Mouse (Mus musculus) midbrain, embryonic 11.5 days (tissue): ENCODE measurements around the gene Uba5. TPM values are rescaled to one million over a fixed set of nuclear protein-coding genes. Genes with fewer than 3 reads are reported as not detected.

Source experiments
- ATAC-seq: fragments of 200-750 bp; cut with Nextera tagmentation; 2 replicates; pipeline ENCODE4 v1.8.0; 2017; ENCODE audit warnings: moderate TSS enrichment, moderate library complexity; ENCODE audit not compliant: low FRiP score
- DNase-seq: peaks from one replicate; pipeline ENCODE4 v3.0.0; 2015; ENCODE audit warnings: low spot score; ENCODE audit errors: missing footprints
- H3K27ac ChIP-seq: fragments of 300-500 bp; sonication (generic); 2 replicates; pipeline ENCODE4 v1.5.1; 2014; ENCODE audit warnings: low read depth, low read length
- H3K27me3 ChIP-seq: fragments of 300-500 bp; sonication (generic); 2 replicates; pipeline ENCODE4 v1.6.1; 2014; ENCODE audit warnings: mild to moderate bottlenecking, low read length, moderate library complexity, mixed read lengths; ENCODE audit not compliant: control insufficient read depth, insufficient read depth
- H3K36me3 ChIP-seq: fragments of 300-500 bp; sonication (generic); 2 replicates; pipeline ENCODE4 v1.6.1; 2014; ENCODE audit warnings: mild to moderate bottlenecking, low read length, moderate library complexity, mixed read lengths; ENCODE audit not compliant: control insufficient read depth, insufficient read depth
- H3K4me1 ChIP-seq: fragments of 300-500 bp; sonication (generic); 2 replicates; pipeline ENCODE4 v1.6.1; 2014; ENCODE audit warnings: low read length; ENCODE audit not compliant: control insufficient read depth, insufficient read depth
- H3K4me2 ChIP-seq: fragments of 300-500 bp; sonication (generic); 2 replicates; pipeline ENCODE4 v1.6.1; 2014; ENCODE audit warnings: mild to moderate bottlenecking, moderate library complexity
- H3K4me3 ChIP-seq: fragments of 300-500 bp; sonication (generic); 2 replicates; pipeline ENCODE4 v1.5.1; 2014; ENCODE audit warnings: low read depth, low read length
- H3K9ac ChIP-seq: fragments of 300-500 bp; sonication (generic); 2 replicates; pipeline ENCODE4 v1.6.1; 2014; ENCODE audit warnings: low read length
- H3K9me3 ChIP-seq: fragments of 300-500 bp; sonication (generic); 2 replicates; pipeline ENCODE4 v1.6.1; 2016; ENCODE audit warnings: low read length; ENCODE audit not compliant: control insufficient read depth
- WGBS: fragments of 180-500 bp; shearing (Covaris S2); extraction: QIAGEN DNeasy Blood & Tissue Kit; methylation state at CpG from one replicate; pipeline ENCODE4 v1.1.7; 2014; 5-methylcytosine and 5-hydroxymethylcytosine counted together
- polyA plus RNA-seq: library from polyadenylated mRNA; unstranded; fragments of >200 nt; fragmentation: Nextera tagmentation; extraction: Ambion mirVana; gene quantifications from 2 replicates; pipeline ENCODE4 v1.2.1, GENCODE M21; 2014

Uba5 gene
- polyA plus RNA-seq, 1 experiment from 2014 or later: 62.5 TPM

DNA sequence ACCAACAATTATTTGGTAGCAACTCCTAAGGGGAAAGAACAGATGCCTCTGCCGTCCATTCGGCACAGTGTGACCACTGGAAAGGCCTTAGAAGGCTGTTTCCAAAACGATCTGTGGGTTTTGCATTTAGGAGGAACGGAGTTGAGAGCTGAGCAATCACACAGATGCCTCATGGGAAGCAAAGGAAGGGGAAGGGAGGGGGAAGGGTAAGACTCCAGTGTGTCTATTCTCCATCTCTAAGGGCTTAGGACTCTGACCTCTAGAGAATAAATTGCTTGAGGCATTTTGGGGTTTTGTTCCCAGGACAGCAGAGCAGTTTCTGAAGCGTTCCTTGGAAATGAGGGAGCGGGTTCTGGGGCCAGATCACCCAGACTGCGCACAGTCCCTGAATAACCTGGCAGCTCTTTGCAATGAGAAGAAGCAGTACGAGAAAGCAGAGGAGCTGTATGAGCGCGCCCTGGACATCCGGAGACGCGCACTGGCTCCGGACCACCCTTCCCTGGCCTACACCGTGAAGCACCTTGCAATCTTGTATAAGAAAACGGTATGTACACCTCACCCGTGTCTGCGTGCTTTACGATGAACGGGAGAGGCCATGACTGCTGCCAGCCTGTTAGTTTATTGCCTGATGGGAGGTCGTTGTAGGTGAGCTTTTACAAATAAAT, 23.8 kb downstream of the Uba5 start:
- no peak overlapping the region for H3K27ac ChIP-seq
- DNase-seq: no peak
- 89% methylated on average over 21 of the region's 21 CpGs for WGBS
- H3K9ac ChIP-seq: no peak overlapping the region
- H3K4me1 ChIP-seq: no peaks in the 10 kb centered on the region
- H3K27me3 ChIP-seq: no peaks in the 10 kb centered on the region
- no peak overlapping the region for H3K4me3 ChIP-seq
- H3K9me3 ChIP-seq: no peaks in the 10 kb centered on the region
- H3K4me2 ChIP-seq: no peak overlapping the region
- ATAC-seq: no peak
- H3K36me3 ChIP-seq: no peaks in the 10 kb centered on the region

DNA sequence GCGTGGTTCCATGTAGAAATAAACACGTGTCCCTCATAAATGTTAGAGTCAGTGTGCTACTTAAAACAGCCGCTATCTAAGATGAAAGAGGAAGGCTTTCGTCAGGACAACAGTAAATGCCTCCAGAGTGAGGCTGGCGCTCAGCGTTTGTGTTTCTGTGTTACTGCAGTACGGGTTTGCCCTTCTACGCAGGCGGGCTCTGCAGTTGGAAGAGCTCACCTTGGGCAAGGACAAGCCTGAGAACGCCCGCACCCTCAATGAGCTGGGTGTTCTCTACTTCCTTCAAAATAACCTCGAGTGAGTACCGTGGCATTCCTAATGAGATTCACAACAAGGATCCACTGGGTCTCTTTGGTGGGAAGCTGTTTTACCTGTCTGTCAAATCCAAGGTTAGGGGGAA, 24.7 kb downstream of the Uba5 start:
- no peaks in the 10 kb centered on the region for H3K9me3 ChIP-seq
- H3K9ac ChIP-seq: no peak overlapping the region
- ATAC-seq (no peak), DNase-seq (no peak)
- no peaks in the 10 kb centered on the region for H3K4me1 ChIP-seq
- H3K4me2 ChIP-seq: no peak overlapping the region
- H3K27ac ChIP-seq: no peak overlapping the region
- 92% methylated on average over 13 of the region's 13 CpGs for WGBS
- H3K36me3 ChIP-seq: no peaks in the 10 kb centered on the region
- no peaks in the 10 kb centered on the region for H3K27me3 ChIP-seq
- no peak overlapping the region for H3K4me3 ChIP-seq

DNA sequence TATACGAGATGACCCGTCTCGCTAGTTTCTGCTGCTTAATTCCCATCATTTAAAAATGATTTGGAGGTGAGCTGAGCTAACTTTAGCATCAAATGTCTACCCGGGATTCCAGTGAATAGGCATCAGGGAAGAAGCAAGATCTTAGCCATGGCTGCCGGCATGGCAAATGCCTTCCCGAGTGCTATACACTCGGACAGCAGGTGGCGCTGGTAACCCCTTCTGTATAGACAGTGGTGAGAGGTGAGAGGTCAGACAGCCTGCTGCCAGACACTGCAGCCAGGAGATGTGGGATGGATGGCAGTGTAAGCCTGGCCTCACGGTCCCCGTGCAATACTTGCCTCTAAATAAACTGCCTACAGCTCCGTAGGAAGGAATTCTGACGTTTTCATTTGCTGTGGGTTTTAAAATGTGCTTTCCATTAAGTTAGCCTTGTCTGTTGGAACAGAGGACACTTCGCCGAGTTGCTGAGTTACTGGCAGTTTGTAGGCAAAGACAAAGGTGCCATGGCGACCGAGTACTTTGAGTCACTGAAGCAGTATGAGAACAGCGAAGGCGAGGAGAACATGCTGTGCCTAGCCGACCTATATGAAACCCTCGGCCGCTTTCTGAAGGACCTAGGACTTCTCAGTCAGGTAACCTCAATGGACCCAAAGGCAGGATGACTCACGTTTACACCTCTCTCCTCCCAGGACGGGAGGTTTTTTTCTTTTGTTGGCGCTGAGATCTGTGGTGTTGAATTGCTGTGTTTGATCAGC, 27.5 kb downstream of the Uba5 start:
- no peaks in the 10 kb centered on the region for H3K9me3 ChIP-seq
- no peak overlapping the region for H3K4me3 ChIP-seq
- H3K27ac ChIP-seq: no peak overlapping the region
- no peak overlapping the region for H3K4me2 ChIP-seq
- H3K4me1 ChIP-seq: no peaks in the 10 kb centered on the region
- DNase-seq (peak; percentile 95), ATAC-seq (peak; percentile 79)
- 46% methylated on average over 24 of the region's 24 CpGs for WGBS
- no peak overlapping the region for H3K9ac ChIP-seq
- H3K27me3 ChIP-seq: no peaks in the 10 kb centered on the region
- no peaks in the 10 kb centered on the region for H3K36me3 ChIP-seq

DNA sequence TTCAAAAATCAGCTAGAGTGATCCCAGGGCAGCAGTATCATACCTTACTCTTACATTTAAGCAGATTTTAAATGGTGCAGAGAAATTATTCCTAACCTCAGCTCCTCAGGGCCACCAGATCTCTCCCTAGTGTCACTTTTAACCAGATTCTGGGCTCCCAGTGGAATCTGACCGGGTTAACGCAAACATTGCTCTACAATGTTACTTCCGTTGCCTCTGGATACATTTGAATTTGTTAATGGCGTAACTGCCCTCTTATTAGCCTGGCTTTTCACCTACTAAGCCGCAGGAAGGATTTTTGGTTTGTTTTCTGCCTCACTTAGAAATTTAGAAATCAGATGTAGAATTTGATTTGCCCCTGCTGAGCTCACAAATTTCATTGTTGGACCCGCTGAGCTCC, 28.2 kb downstream of the Uba5 start:
- ATAC-seq (no peak), DNase-seq (no peak)
- no peaks in the 10 kb centered on the region for H3K36me3 ChIP-seq
- H3K9ac ChIP-seq: no peak overlapping the region
- H3K27ac ChIP-seq: no peak overlapping the region
- H3K27me3 ChIP-seq: no peaks in the 10 kb centered on the region
- H3K9me3 ChIP-seq: no peaks in the 10 kb centered on the region
- whole genome bisulfite sequencing: 77% methylated on average over 6 of the region's 6 CpGs
- H3K4me1 ChIP-seq: no peaks in the 10 kb centered on the region
- H3K4me3 ChIP-seq: no peak overlapping the region
- H3K4me2 ChIP-seq: no peak overlapping the region

DNA sequence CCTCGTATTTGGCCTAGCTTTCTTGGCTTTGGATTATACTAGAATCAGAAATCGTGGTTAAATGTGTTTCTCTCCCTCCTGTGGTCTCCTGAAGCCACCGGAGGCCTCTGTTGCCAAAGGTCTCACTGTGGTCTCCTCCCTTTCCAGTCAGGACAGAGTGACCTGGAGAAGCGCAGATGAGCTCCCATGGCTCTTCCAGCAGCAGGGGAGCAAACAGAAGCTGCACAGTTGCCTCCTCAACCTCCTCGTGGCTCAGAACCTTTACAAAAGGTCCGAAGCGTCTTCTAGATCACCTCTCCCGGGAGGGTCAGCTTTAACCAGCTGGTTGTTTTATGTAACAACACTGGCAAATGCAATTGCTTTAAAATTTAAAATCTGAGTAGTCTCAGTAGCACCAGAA, 28.7 kb downstream of the Uba5 start:
- Histone ChIP-seq H3K36me3 (no peaks in the 10 kb centered on the region), H3K27me3 (no peaks in the 10 kb centered on the region), H3K4me2 (no peak overlapping the region), H3K4me1 (no peaks in the 10 kb centered on the region), H3K4me3 (no peak overlapping the region), H3K27ac (no peak overlapping the region), H3K9ac (no peak overlapping the region), H3K9me3 (no peaks in the 10 kb centered on the region)
- DNase-seq (no peak), ATAC-seq (no peak)
- WGBS: 76% methylated on average over 8 of the region's 8 CpGs

DNA sequence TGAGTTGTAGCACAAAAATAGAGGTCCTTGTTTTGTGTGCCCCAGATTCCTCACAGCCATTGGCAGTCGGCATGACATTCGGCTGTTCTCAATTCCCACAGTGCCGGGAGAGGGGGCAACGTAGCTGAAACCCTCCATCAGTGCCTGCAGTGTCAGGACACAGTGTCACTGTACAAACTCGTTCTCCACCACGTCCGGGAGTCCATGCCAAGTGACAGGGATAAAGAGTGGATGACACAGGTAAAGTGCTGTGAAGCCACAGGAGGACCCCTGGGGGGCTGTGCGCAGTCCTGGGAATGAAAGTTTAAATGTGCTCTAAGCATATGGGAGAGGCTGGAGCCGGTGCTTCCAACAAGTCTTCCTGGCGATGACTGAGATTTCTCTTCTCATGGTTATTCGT, 33.1 kb downstream of the Uba5 start:
- DNase-seq (no peak), ATAC-seq (no peak)
- Histone ChIP-seq H3K9me3 (no peaks in the 10 kb centered on the region), H3K4me2 (no peak overlapping the region), H3K36me3 (peaks cover 4% of the 10 kb centered on the region), H3K9ac (no peak overlapping the region), H3K4me1 (no peaks in the 10 kb centered on the region), H3K4me3 (no peak overlapping the region), H3K27me3 (no peaks in the 10 kb centered on the region), H3K27ac (no peak overlapping the region)
- 93% methylated on average over 11 of the region's 11 CpGs for WGBS

DNA sequence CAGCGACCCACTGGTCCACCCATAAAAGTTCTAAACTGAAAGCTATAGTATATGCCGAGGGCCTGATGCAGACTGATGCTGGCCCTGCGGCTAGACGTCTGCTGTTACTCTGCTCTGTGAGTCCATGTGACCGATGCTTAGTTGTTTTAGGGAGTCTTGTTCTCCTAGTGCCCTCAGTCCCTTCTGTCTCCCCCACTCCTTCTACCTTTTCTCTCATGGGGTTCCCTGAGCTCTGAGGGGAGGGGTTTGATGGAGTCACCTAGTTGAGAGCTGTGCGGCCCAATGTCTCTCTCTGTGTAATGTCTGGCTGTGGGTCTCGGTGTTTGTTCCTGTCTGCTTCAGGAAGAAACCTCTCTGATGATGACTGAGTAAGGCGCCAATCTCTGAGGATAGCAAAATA, 35.7 kb downstream of the Uba5 start:
- Histone ChIP-seq H3K4me3 (no peak overlapping the region), H3K27ac (no peak overlapping the region), H3K27me3 (no peaks in the 10 kb centered on the region), H3K4me1 (no peaks in the 10 kb centered on the region), H3K4me2 (no peak overlapping the region), H3K9me3 (no peaks in the 10 kb centered on the region), H3K9ac (no peak overlapping the region), H3K36me3 (peaks cover 4% of the 10 kb centered on the region)
- ATAC-seq: no peak
- WGBS: 97% methylated on average over 8 of the region's 8 CpGs
- DNase-seq: no peak

DNA sequence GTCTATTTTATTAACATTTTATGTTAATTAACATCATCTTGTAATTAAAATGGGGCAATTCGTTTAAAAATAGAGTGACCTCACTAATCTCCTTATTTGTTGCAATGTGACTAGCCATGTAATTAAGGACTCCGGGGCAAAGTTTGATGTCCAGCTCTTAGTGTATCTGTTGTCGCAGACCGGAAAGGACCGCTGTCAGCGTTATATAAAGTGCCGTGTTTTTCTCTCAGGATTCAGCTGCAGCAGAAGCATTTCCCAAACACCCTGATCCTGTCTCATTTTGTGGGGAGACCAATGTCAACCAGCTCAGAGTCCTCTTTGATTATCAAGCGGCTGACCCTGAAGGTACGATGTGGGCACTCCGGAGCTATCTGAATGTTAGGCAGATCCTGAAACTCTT, 41.9 kb downstream of the Uba5 start:
- H3K9ac ChIP-seq: no peak overlapping the region
- no peaks in the 10 kb centered on the region for H3K9me3 ChIP-seq
- no peaks in the 10 kb centered on the region for H3K4me1 ChIP-seq
- H3K27me3 ChIP-seq: no peaks in the 10 kb centered on the region
- ATAC-seq (no peak), DNase-seq (no peak)
- H3K4me2 ChIP-seq: no peak overlapping the region
- H3K4me3 ChIP-seq: no peak overlapping the region
- 93% methylated on average over 10 of the region's 10 CpGs for WGBS
- no peaks in the 10 kb centered on the region for H3K36me3 ChIP-seq
- H3K27ac ChIP-seq: no peak overlapping the region

DNA sequence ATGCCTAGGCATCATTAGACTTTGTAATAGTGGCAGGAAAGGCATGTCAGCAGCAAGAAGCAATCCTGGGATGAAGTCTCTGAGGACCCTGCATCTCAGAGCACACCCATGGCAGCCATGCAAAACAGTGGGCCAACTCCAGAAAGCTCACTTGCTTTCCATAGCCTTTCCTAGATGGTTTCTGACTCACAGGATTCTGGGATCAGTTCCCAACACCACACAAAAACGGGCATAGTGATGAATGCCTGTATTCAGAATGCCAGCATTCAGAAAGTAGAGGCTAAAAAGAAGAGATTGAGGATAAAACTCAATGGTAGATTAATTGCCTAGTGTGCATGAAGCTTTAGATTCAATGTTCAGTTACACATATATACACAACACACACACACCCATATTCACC, 48.4 kb downstream of the Uba5 start:
- Histone ChIP-seq H3K4me2 (no peak overlapping the region), H3K4me3 (no peak overlapping the region), H3K27ac (no peak overlapping the region), H3K9me3 (no peaks in the 10 kb centered on the region), H3K9ac (no peak overlapping the region), H3K36me3 (no peaks in the 10 kb centered on the region), H3K4me1 (no peaks in the 10 kb centered on the region), H3K27me3 (no peaks in the 10 kb centered on the region)
- no peak for DNase-seq
- no peak for ATAC-seq
- 69% methylated on average over 1 of the region's 1 CpGs for WGBS
